ENCODE assay signal across 9 mouse cellular contexts in the genomic region with DNA sequence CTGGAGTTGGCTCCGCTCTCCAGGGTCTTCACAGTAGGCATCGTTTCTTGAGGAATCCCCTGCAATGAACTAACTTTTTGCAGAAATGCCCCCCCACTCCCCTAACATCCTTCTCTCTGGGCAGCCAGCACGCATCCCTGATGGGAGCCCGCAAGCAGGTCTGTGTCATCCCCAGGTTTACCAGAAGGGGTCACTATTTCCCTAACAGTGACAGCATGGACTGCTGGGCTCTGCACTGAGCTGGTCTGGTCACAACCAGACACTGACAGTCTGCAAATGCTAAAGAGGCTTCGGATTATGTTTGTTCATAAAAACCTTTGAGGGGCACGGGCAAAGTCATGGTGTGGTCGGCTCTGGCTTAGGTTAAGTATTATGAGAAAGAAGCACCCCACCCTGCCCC.
DNase-seq lines count a peak whose midpoint lies in the region; ATAC-seq and TF ChIP-seq lines count a peak whose summit lies in the region.
"Had no signal": no experiment of that assay in that cellular context is flagged by ENCODE, and none has a peak within 500 bp of the region (broad histone marks: within the 10 kb centered on the region; RNA-seq: fewer than 3 reads in every experiment).

No protein-coding gene starts in this region.

- no peaks in the 10 kb centered on the region for H3K36me3 ChIP-seq in forebrain, embryonic 11.5 days (ENCODE audit: control insufficient read depth, insufficient read depth, low read length)
- H3K36me3 ChIP-seq in heart, postnatal 0 days (replicated peaks; ENCODE audit: control insufficient read depth, insufficient read depth, low read length), result no peaks in the 10 kb centered on the region
- no peaks in the 10 kb centered on the region for H3K36me3 ChIP-seq in liver, embryonic 14.5 days (replicated peaks; ENCODE audit: control insufficient read depth, insufficient read depth, low read depth)
- H3K36me3 ChIP-seq in neural tube, embryonic 14.5 days (ENCODE audit: control insufficient read depth, insufficient read depth, low read length), result peaks cover 15% of the 10 kb centered on the region; the same call in 1 of the 2 replicates

- H3K9me3 ChIP-seq in forebrain, embryonic 11.5 days (ENCODE audit: control insufficient read depth, low read length), result no peaks in the 10 kb centered on the region
- no peaks in the 10 kb centered on the region for H3K9me3 ChIP-seq in heart, postnatal 0 days (replicated peaks; ENCODE audit: control insufficient read depth, low read length)
- no peaks in the 10 kb centered on the region for H3K9me3 ChIP-seq in liver, embryonic 14.5 days (ENCODE audit: control insufficient read depth, low read length)
- no peaks in the 10 kb centered on the region for H3K9me3 ChIP-seq in neural tube, embryonic 14.5 days (ENCODE audit: control insufficient read depth, low read length)
- H3K9me3 ChIP-seq: megakaryocyte, embryonic 14.5 days had no signal

- peak; percentile 73 for DNase-seq in ES-CJ7 (ENCODE audit: low read depth, low spot score)
- DNase-seq in c-Kit-positive CD71-positive TER-119-negative erythroid progenitor cells, embryonic 14.5 days (ENCODE audit: low read depth), result peak; percentile 50
- peak; percentile 85 for DNase-seq in forebrain, embryonic 11.5 days (ENCODE audit: low spot score)
- DNase-seq in heart, postnatal 0 days (ENCODE audit: low spot score), result peak; percentile 86
- peak; percentile 75 to 87 for DNase-seq in kidney, postnatal 36 days
- DNase-seq in liver, embryonic 14.5 days (ENCODE audit: low read depth in 3 of 3, low spot score in 3 of 3), result peak; percentile 24 to 56 (median 38)
- peak; percentile 58 for DNase-seq in telencephalon, adult 2 months (ENCODE audit: low read depth, low spot score)

- no peak overlapping the region for H3K9ac ChIP-seq in forebrain, embryonic 11.5 days (ENCODE audit: low read length)
- no peak overlapping the region for H3K9ac ChIP-seq in heart, postnatal 0 days (replicated peaks; ENCODE audit: low read depth, low read length)
- H3K9ac ChIP-seq in liver, embryonic 14.5 days (replicated peaks), result no peak overlapping the region
- no peak overlapping the region for H3K9ac ChIP-seq in neural tube, embryonic 14.5 days (replicated peaks; ENCODE audit: low read depth, low read length)

- no peaks in the 10 kb centered on the region for H3K27me3 ChIP-seq in forebrain, embryonic 11.5 days (ENCODE audit: control insufficient read depth, insufficient read depth, low read length)
- 0 out of 2 replicates have a peak, but pooled peaks cover 7% of the 10 kb centered on the region for H3K27me3 ChIP-seq in heart, postnatal 0 days (ENCODE audit: control insufficient read depth, insufficient read depth, low read length)
- no peaks in the 10 kb centered on the region for H3K27me3 ChIP-seq in liver, embryonic 14.5 days (ENCODE audit: control insufficient read depth, insufficient read depth, low read length)
- no peaks in the 10 kb centered on the region for H3K27me3 ChIP-seq in neural tube, embryonic 14.5 days (ENCODE audit: control insufficient read depth, insufficient read depth, low read length)

- TF ChIP-seq CTCF in heart, postnatal 0 days (IDR thresholded peaks at IDR 0.05; ENCODE audit: low read depth), result peak; percentile 96
- peak; percentile 92 for TF ChIP-seq CTCF in liver, embryonic 14.5 days (IDR thresholded peaks at IDR 0.05; ENCODE audit: low read depth)

- no peak overlapping the region for H3K27ac ChIP-seq in forebrain, embryonic 11.5 days (ENCODE audit: low read depth, low read length)
- no peak overlapping the region for H3K27ac ChIP-seq in heart, postnatal 0 days (ENCODE audit: low read depth)
- H3K27ac ChIP-seq in liver, embryonic 14.5 days, result no peak overlapping the region
- no peak overlapping the region for H3K27ac ChIP-seq in neural tube, embryonic 14.5 days (ENCODE audit: low read depth, low read length)

- 22% methylated on average over 7 of the region's 7 CpGs for WGBS in forebrain, embryonic 11.5 days
- 11% methylated on average over 7 of the region's 7 CpGs for WGBS in heart, postnatal 0 days
- 14% methylated on average over 7 of the region's 7 CpGs for WGBS in liver, embryonic 14.5 days (ENCODE audit: insufficient replicate concordance)
- 22% methylated on average over 7 of the region's 7 CpGs for WGBS in neural tube, embryonic 14.5 days

- ATAC-seq in forebrain, embryonic 11.5 days (replicated peaks; ENCODE audit: low FRiP score), result peak; percentile 86
- ATAC-seq in heart, postnatal 0 days (ENCODE audit: insufficient read depth, low read depth), result peak; percentile 86
- peak; percentile 62; the same call in 1 of the 2 replicates for ATAC-seq in liver, embryonic 14.5 days (ENCODE audit: insufficient read depth)
- ATAC-seq in neural tube, embryonic 14.5 days (ENCODE audit: low read depth), result peak; percentile 93

- no peak for TF ChIP-seq EP300 in heart, postnatal 0 days (IDR thresholded peaks at IDR 0.05; ENCODE audit: low read depth)
- TF ChIP-seq EP300 in liver, embryonic 14.5 days (IDR thresholded peaks at IDR 0.05; ENCODE audit: low read depth), result no peak

- no peak overlapping the region for H3K4me3 ChIP-seq in forebrain, embryonic 11.5 days (ENCODE audit: low read depth, low read length)
- H3K4me3 ChIP-seq in heart, postnatal 0 days (ENCODE audit: low read depth, low read length), result no peak overlapping the region
- H3K4me3 ChIP-seq in liver, embryonic 14.5 days (ENCODE audit: insufficient read depth in 1 of 2, low read depth in 2 of 2, low read length in 2 of 2), result no peak overlapping the region
- H3K4me3 ChIP-seq in neural tube, embryonic 14.5 days (ENCODE audit: low read depth, low read length), result no peak overlapping the region
- H3K4me3 ChIP-seq: megakaryocyte, embryonic 14.5 days had no signal

- H3K4me1 ChIP-seq in forebrain, embryonic 11.5 days (replicated peaks; ENCODE audit: control insufficient read depth, insufficient read depth, low read length), result no peaks in the 10 kb centered on the region
- H3K4me1 ChIP-seq in heart, postnatal 0 days (ENCODE audit: control insufficient read depth, insufficient read depth), result peaks cover 12% of the 10 kb centered on the region; the same call in 1 of the 2 replicates
- peaks cover 0 to 4% of the 10 kb centered on the region in 2 experiments; a peak in 2 of 4 replicates for H3K4me1 ChIP-seq in liver, embryonic 14.5 days (replicated peaks; ENCODE audit: control insufficient read depth in 2 of 2, insufficient read depth in 2 of 2, low read length in 1 of 2)
- no peaks in the 10 kb centered on the region for H3K4me1 ChIP-seq in neural tube, embryonic 14.5 days (ENCODE audit: control insufficient read depth, insufficient read depth, low read length)

- H3K4me2 ChIP-seq in forebrain, embryonic 11.5 days (ENCODE audit: low read depth, low read length, severe bottlenecking), result no peak overlapping the region
- no peak overlapping the region for H3K4me2 ChIP-seq in heart, postnatal 0 days (ENCODE audit: low read depth, low read length)
- H3K4me2 ChIP-seq in liver, embryonic 14.5 days (ENCODE audit: low read depth), result no peak overlapping the region
- no peak overlapping the region for H3K4me2 ChIP-seq in neural tube, embryonic 14.5 days (ENCODE audit: low read depth, low read length)
